Mouse (Mus musculus) cerebellum, postnatal 14 days (tissue): Measurements from ENCODE around the gene Dmc1.

Experiments used
- DNase-seq, 2 experiments: peaks; one replicate each; pipeline ENCODE4 v3.0.0; 2021; ENCODE audit warnings: mixed read lengths in 2 of 2

The Dmc1 gene

DNA sequence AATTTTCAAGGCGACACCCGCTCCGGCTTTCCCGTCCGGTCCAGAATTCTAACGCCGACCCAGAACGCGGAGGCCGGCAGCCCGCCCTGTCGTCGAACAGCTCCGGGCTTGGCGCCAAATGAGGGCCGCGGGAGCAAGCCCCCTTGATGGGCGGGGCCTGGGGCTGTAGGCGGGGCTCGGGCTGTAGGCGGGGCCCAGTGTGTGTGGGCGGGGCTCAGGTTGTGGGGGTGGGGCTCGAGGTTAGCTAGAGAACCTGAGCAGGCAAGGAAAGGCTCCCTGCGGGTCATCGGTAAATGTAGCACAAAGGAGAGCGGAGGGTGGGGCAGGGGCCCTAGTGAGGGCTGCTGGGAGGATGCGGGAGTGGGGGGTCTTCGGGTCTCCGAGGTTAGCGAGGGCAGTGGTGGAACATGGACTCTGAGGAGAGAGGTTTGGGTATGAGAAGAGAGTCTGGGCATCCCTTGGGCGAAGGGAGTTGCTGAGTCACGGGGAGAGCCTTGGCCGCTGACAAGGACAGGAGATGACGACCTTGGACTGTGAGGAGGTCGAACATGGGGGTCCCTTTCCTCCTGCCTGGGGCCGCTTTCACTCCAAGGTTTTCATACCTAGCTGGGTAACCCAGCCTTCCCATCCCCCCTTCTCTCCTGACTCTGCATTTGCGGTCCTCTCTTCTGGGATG is at the start of gene Dmc1:
Gene Dmc1, minus strand, starts transcription at position 120 of the 676 bp plus-strand sequence.
- DNase-seq, result peak; percentile 38 to 59

DNA sequence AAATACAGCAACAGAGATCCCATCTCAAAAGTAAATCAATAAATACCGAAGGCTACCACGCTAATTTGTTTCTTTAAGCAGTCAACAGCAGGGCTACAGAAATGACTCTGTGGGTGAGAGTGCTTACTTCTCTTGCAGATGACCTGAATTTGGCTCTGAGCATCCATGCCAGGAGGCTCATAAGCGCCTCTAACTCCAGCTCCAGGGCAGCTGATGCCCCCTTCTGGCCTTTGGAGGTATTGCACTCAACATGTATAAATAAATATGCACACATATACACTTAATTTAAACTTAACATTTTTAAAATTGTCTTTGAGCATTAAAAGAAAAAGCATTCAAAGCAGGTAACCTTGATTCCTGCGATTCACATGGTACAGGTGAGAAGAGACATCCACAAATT is 46.6 kb upstream of the Dmc1 start:
- DNase-seq, result peak; percentile 38 to 63

DNA sequence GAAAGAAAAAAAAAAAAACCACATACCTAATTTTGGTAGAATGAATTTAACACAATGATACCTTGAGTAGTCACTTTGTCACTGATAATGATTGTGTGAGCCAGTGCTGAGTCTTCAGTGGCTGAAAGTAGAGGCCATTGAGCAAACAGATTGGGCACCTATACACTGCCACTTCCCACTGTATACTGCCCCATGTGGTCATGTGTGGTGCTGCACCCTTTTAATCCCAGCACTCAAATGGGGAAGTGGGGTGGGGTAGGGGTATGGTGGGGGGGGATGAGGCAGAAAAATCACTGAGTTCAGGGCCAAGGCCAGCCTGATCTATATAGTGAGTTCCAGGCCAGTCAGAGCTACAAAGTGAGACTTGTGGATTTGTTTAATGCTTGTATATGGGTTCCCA is 45.7 kb upstream of the Dmc1 start:
- DNase-seq, result peak; percentile 55 to 81

DNA sequence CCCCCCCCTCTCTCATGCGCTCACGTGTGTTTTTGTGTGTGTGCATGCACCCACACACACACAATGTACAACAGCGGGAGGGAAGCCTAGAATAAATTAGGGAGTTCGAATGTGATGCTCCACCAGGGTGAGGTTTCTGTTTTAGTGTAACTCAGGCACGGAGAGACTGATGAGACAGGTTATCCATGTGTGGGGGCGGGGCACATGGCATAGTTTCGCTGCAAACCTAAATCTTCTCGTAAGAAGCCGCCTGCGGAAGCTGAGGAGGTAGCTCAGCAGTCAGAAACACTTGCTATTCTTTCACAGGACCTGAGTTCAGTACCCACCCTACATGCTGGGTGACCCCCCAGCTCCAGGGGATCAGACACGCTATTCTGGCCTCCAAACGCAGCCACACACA is 43.2 kb upstream of the Dmc1 start:
- DNase-seq, result no peak

DNA sequence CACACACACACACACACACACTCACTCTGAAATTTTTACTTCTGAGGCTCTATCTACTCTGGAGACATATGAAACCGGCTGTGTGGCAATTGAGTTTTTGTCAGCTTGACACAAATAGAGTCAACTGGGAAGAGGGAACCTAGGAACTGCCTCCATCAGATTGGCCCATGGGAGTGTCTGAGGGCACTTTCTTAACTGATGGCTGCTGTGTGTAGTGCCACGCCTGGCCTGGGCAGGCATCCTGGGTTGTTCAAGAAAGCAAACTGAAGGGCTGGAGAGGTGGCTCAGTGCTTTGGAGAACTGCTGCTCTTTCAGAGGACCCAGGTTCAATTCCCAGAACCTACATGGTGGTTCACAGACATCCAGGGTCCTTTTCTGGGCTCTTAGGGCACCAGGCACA is 40.6 kb upstream of the Dmc1 start:
- no peak for DNase-seq

DNA sequence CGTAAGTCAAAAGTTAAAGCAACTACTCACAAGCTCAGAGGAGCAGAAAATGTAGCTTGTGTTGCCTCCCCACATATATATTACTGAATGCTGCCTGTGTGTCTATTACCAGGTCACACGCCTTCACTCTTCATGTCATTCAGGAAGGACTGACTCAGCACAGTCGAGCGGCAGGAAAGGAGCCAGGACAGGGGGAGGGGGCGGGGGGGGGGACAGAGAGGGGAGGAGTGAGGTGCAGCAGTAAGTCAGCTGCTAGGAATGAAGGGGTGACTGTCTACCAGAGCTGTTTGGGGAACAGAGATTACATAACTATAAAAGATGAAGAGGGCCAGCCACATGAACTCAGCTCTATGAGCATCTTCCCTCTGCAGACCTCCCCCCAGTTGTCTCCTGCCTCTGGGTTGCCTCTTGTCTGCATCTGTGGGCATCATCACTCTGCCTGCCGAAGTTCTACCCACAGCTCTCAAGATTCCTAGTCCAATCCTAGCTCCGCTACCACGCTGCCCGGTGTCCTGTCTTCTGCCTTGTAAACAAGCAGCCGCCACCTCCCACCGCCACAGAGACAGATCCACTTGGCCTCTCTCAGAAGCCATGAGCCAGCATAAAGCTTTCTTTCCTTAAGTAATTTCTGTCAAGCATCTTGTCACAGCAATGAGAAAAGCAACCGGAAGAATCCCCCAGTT is 36.4 kb upstream of the Dmc1 start:
- DNase-seq, result no peak

DNA sequence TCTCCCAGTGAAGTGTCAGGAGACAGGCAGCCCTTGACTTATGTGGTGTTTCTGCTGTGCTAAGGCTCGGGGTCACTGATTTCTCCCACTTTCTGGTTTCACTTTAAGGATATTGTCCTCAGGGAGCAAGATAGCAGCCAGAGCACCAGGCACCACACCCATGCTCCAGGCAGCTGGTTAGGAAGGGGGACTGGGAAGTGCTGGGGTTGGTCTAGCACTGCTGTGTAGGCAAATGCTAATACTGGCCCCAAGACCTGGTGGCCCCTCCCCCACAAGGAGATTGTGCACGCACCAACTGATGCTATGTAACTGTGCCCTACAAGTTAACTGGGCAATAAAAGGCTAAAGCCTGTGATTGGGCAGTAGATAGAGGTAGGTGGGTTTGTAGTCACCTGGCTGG is 25.6 kb upstream of the Dmc1 start:
- DNase-seq, result no peak

DNA sequence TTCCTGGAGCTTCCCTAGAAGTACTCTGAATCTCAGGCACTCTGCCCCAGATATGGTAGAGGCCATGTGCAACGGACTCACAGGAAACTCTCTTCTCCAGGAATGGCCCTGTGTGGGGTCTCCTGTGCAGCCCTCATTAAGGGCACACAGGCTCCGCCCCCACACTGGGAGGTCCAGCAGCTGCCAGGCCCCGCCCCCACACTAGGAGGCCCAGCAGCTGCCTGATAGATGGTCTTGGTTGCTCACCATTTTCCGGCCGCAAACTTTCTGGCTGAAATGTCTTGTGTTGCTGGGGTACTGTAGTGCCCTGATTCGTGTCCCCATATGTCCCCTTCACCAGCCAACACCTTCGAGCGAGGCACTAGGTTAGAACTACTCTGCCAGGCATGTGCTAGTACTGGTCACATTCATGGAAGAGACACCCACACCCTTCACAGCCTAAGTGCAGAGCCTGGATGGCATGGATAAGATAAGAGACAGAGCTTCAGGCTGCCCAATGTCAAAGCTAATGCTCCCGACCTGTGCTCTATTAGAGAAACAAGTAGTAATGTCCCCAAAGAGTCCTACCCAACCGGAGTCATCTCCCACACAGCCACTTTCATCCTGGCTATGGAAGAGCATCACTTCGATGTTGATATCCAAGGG is 15.0 kb upstream of the Dmc1 start:
- DNase-seq, result no peak

DNA sequence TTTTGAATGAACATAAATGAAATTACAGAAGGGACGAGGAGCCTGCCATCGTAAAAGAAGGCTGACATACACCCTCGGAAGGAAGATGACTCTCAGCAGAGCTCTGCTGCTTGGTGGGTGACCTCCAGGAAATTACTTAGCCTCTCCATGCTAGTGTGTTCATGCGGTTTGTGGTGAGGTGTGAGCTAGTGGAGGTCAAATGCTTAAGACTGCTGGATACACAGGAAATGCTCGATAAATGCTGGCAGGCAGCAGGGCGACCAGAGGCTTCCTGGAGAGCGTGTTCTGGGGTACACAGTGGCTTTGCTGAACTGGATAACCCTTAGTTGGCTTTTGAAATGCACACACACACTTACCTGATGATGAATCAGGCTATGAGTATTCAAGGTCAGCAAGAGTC is 13.5 kb upstream of the Dmc1 start:
- no peak for DNase-seq

DNA sequence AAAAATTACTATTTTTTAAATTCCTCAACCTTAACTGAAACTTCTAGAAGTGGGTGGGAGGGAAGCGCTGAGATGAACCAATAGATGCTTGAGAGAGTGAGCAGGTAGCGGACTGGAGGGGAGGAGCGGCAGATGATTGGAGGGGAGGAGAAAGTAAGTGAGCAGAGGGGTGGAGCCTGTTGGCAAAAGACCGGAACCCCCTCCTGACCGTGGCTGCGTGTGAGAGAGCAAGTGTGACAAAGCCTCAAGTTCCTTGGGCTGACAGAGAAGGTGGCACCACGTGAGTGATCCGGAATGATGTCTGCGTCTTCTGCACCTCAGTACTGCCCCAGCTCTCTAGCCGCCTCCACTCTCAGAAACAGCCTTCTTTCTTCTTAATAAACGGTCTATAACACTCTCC is 12.2 kb upstream of the Dmc1 start:
- DNase-seq, result no peak

DNA sequence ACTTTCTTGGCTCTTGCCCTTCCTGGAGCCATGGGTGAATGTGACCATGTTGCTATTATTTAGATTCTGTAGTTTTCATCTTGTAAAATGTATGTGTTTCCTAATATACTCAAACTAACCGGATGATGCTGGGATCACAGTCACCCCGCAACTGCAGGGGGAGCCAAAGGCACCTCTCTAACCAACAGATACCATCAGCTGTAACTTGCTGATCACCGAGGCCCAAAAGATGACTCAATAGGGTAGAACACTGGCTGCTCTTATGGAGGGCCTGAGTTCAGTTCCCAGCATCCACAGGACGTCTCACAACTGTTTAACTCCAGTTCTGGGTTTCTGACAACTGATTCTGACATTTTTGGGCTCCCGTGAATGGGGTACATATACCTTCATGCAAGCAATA is 11.8 kb upstream of the Dmc1 start:
- no peak for DNase-seq

DNA sequence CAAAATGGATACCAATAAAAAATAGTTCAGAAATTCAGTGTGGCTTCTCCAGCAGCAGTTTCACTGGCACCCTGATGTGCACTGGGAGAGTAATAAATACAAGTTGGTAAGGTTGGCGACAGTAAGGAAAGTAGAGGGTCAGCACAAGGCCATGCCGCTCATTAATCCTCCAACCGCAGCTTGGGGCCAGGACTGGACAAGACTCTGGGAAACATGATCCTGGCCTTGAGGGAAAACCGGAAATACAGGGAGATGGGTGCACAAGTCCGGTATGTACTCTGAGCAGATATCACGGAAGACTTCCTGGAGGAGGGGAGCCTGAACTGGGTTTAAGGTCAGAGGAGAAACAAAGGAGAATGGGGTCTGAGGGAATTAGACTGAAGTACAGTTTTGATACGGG is 10.6 kb upstream of the Dmc1 start:
- DNase-seq, result no peak

DNA sequence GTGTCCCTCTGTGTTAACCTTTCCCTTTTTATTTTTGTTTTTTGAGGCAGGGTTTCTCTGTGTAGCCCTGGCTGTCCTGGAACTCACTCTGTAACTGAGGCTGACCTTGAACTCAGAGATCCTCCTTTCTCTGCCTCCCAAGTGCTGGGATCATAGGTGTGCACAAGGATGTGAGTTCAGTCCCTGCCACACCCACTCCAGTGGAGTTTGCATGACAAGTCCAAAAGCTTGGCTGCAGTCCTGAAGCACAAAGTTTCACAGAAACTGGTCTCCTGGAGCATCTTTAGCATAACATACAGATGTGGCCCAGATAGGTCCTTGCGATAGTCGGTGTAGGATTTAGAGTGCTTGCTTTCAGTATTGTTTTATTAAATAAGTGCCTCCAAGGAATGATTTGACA is 4.3 kb upstream of the Dmc1 start:
- no peak for DNase-seq

DNA sequence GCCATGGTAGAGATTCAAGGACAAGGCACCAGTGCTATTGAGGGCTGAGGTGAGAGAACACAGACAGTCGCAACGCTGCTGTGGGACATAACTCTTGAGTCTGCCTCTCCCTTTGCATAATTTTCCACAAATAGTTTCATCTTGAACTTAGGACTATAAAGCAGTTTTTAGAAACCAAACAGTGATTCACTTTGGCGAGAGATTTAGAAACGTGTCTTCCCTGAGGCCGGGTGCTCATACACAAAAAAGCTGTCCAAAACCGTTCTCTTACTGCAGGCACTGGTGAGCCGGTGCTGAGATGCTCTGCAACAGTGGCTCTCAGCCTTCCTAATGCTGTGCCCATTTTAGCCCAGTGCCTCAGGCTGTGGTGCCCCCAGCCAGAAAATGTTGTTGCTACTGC is 3.3 kb upstream of the Dmc1 start:
- DNase-seq, result no peak

DNA sequence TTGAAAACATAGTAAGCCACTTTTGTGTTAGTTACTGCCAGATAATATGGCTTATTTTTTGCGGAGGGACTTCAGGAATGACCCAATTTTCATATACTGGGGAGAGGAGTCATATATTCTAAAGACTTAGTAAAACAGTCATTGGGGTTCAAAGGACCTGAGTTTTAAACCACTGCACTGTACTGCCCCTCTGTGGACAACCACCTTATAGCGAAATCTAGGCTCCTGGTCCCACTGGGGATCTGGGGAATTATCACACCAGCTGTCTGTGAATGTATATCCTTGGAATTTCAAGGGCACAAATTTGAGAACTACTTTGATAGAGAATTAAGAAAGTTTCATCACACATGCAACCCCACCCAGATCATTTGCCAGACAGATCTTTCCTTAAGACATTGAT is 2.8 kb upstream of the Dmc1 start:
- peak; percentile 42 to 45 for DNase-seq

DNA sequence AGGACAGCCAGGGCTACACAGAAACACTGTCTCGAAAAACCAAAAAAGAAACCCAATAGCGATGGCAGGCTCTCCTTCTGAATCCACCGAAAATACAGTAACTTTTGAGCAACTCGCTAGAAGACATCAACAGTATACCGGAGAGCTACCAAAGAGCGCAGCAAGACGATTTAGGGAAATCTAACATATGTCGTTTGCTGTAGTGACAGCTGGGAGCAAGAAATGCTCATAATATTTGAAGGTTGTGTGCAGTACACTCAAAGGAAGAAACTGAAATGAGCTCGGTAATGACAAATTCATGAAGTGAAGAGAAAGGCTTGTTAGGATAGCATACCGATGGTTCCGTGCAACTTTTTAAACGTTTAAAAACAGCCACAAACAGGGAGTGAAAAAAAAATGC is 1.3 kb upstream of the Dmc1 start:
- no peak for DNase-seq

DNA sequence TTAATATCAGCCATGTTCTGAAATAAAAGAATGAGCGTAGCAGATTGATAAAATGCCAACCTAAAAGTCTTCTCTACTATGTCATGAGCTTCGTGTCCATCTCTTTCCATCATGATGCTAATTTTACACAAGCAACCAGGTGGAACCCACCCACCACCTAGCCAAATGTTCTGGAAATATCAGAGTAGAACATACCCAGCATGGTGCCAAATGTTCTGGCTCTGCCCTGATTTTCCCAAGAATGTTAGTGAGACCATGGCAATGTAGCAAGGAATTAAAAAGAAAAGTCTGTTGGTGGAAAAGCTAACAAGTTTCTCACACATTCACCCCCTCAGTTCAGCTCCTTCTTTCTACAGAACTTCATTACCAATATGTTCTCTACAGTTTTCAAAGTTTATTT is 4.7 kb downstream of the Dmc1 start:
- DNase-seq, result peak in 1 of 2 experiments; percentile 18

DNA sequence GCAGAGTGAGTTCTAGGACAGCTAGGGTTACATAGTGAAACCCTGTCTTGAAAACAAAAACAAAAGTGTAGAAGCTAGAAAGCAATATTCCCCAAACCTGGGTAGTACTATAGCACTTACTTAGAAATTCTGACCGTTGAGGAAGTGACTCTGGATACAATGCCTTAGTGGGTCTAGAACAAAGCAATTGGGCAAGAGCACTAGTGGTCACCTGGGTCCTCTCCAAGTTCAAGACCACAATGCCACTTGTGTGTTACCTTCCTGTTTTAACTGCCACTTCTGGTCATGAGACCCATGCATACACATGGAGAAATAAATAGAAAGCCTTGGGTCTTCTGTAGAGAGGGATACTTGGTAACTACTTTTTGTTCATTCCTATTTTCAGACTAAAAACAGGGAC is 6.2 kb downstream of the Dmc1 start:
- no peak for DNase-seq

DNA sequence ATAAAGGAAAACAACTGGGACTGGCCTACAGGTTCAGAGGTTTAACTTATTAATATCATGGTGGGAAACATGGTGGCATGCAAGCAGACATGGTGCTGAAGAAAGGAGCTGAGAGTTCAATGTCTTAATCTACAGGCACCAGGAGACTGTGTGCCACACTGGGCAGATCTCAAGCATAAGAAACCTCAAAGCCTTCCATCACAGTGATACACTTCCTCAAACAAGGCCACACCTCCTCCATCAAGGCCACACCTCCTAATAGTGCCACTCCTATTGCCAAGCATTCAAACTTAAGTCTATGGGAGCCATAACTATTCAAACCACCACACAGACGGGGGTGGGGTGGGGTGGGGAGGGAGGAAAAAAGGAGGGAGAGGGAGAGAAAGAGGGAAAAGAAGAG is 23.3 kb downstream of the Dmc1 start:
- DNase-seq, result no peak

DNA sequence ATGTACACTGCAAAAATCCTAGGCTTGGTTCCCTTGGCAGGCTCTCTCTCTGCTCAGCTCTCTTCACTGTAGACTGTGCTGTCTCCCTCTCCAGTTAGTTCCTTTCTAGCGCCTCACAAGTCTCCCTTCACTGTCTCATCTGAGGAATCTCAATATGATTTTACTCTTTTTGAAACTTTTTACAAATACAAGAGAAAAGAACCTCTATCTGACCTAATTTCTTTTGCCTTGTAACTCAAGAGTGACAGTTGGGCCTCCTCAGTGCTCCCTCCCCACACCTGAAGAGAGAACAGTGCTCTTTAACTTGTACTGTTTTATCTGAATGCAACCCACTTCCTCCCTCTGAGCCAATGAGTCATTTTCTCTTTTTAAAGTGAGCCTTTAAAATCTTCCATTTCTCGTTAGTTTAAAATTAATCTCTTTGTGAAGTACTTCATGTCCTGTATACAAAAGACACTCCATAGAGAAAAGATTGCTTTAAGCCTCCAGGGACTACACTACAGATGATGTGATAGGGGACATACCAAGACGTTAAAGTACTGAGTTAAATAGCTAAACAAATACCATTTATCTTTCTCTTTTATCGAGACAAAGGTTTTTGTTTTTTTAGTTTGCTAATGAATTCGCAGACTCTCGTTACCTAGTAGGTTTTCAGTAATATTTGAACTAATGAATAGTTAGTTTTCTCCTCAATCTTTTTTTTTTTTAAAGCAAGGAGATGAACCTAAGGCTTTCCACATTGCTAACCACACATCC is 27.1 kb downstream of the Dmc1 start:
- DNase-seq, result no peak

DNA sequence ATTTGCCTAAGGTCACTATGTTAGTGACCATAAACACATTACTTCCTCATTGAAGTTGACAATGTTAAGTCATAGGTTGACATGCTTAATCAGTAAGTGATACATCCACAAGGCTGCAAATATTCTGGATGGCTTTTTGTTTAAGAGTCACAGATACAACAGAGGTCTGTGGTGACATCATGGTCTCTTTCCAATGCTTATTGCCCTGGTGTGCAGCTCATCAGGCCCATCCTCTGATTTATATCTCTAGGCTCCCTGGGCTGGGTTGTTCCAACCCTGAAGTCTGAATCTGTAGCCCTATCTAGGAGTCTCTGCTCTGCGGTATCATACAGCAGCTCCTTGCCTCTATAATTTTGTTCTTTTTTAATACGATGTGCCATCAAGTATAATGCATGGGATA is 28.0 kb downstream of the Dmc1 start:
- DNase-seq, result no peak

DNA sequence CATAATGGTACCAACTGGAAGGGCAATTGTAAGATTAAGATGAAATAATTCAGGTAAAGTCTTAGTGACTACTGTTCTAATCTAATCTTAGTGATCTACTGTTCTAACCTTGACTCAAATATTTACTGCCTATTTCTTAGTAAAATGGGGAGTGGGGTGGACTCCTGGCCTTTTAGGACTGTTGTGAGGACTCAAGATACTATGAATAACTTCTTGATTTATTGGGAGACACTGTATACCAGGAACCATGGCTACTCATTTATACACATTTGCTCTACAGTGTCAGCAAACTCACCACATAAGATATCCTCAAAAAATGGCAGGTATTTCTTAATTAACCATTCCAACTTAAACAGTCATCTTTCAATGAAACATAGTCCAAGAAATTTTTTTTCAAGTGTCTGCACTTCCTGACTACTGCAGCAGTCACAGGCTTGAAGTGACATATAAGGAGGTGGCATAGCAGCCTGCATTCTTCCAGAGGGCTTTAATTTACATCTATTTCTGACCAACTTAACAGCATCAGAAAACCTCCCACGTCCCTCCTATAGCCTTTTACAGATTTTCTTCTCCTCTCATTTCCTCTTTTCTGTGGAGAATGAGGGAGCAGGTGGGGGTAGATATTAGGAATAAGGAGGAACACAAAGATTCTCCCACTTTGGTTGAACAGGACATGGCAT is 29.2 kb downstream of the Dmc1 start:
- no peak for DNase-seq

DNA sequence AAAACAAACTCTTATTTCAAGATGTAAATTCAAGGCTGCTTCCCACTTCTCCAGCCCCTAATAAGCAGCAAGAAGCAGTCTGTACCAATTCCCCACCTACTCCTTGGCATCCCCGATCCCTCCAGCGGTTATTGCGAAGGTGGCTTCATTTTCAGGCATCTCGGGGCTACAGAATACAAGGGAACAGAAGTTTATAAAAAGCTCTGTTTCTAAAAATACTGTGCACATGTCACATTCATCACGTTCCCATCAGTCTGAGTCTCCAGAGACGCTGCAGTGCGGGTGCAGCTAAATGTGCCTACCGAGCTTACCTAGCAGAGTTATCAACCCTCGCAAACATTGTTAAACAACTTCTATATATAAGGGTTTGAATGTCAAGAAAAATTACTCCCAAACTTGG is 42.5 kb downstream of the Dmc1 start:
- no peak for DNase-seq
